Mouse (Mus musculus): ENCODE measurements around the gene Rnf113a2.

The Rnf113a2 gene

GRCm38 (mm10) chr12:84407874-84408818, 8.8 kb upstream of the Rnf113a2 start:
- DNase-seq (ENCODE audit: low spot score in 2 of 2) = peak in 1 of 2 experiments; percentile 6

DNA sequence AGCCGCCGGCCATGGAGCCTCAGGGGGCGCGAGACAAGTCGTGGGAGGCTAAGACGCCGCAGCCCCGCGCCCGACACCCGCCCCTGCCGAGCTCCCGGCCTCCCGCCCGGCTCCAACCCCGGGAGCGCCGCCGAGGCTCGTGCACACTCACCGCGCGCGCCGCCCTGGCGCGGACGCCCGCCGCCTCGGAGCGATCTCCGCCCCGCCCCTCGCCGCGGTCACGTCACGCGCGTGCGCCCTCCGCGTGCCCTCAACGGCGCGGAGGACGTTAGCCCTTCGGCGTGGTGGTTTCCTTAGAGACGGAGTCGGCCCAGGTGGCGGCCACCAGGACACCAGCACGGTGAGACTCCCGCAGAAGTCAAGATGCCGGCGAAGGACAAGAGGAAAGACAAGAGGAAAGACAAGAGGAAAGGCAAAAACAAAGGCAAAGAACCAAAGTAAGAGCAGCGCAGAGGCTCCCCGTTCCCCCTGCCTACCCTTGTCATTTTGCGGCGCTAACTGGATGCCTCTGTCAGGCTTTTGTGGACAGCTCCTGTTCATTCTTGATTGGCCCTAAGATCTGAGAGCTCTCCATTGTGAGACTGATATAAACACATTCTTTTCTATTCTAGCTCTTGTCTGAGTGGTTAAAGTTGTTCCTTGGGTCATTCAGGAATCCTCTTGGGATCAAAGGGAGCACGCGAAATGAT, 8.0 kb upstream of the Rnf113a2 start, which contains the start of the genes Entpd5 and Bbof1:
TSS of gene Entpd5 (minus strand) at position 211 of the 689 bp plus-strand sequence.
TSS of gene Bbof1 (plus strand) at position 253 of the 689 bp plus-strand sequence.
- peak; percentile 87 to 90 for DNase-seq (ENCODE audit: low spot score in 2 of 2)

DNA sequence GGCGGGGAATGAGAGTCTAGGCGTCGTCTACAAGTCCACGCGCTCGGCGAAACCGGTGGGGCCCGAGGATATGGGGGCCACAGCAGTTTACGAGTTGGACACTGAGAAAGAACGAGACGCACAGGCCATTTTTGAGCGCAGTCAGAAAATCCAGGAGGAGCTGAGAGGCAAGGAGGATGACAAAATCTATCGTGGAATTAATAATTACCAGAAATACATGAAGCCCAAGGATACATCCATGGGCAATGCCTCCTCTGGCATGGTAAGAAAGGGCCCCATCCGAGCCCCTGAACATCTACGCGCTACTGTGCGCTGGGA, 568 bp downstream of the Rnf113a2 start:
- no peak for DNase-seq (ENCODE audit: low spot score in 2 of 2)

- no peak for DNase-seq (ENCODE audit: low spot score in 2 of 2)
Measured at GRCm38 (mm10) chr12:84423990-84424389, 7.0 kb downstream of the Rnf113a2 start.

DNA sequence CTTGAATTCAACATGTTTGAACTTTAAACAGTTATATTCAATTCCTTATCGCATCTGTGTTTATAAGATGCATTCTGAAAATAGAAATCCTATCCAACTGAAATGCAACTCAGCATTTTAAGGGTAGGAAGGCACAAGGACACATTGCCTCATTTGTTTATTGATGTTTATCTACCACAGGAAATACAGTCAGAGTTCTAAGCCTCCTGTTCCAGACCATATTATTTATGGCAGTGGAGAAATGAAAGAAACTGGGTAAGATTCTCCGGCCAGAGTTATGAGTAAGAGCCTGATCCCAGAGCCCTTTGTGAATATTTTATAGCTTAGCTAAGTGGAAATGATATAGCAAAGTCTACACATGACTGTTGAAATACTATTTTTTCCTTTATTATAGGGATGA, 12.8 kb downstream of the Rnf113a2 start:
- no peak for DNase-seq (ENCODE audit: low spot score in 2 of 2)

DNA sequence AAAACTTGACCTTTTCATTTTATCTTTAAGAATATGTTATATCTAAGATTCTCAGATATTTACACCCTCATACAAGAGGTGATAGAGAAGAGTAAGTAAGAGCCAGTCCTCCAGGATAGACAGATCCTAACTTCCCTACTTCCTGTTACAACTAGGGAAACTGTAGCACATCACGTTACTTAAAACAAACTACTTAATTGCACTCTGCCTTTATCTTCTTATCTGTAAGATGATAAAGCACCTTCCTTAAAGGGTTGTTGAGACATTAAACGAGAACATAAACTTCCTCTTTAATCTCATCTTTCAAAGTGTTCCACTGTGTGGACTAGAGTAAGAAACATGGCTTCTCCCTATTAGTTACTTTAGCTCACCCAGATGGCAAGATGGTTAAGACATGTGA, 21.7 kb downstream of the Rnf113a2 start:
- no peak for DNase-seq (ENCODE audit: low spot score in 2 of 2)

DNA sequence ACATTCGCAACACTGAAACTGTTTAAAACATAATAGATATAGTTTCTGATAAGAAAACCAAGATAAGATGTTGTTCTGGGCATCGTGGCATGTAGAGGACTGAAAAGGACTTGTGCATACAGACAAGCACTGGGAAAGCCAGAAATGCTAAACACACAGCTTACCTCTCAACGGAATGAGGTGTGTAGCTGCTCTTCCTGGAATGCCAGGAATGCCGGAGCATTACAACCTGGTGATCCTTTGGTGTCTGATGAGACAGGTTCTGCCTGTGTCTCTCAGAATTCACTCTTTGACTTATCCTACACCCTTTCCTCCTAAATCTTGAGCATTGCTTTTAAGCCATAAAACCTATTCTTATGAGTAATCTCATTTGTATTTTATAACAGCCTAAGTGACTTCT, 25.5 kb downstream of the Rnf113a2 start:
- no peak for DNase-seq (ENCODE audit: low spot score in 2 of 2)

GRCm38 (mm10) chr12:84447386-84447785, 30.4 kb downstream of the Rnf113a2 start:
- DNase-seq (ENCODE audit: low spot score in 2 of 2) = no peak

- no peak for DNase-seq (ENCODE audit: low spot score in 2 of 2)
Measured at GRCm38 (mm10) chr12:84448181-84448580, 31.2 kb downstream of the Rnf113a2 start.

GRCm38 (mm10) chr12:84449887-84450286, 32.9 kb downstream of the Rnf113a2 start:
- peak in 1 of 2 experiments; percentile 3 for DNase-seq (ENCODE audit: low spot score in 2 of 2)

- DNase-seq (ENCODE audit: low spot score in 2 of 2) = no peak
Measured at GRCm38 (mm10) chr12:84450351-84450717, 33.3 kb downstream of the Rnf113a2 start.

- peak; percentile 100 for DNase-seq (ENCODE audit: low spot score in 2 of 2)
Measured at GRCm38 (mm10) chr12:84450718-84451646, 34.0 kb downstream of the Rnf113a2 start, which contains the start of the genes Aldh6a1 and Lin52. Gene Aldh6a1 (minus strand): TSS chr12:84451004. Gene Lin52 (plus strand): TSS chr12:84451422.

GRCm38 (mm10) chr12:84451801-84452200, 34.8 kb downstream of the Rnf113a2 start:
- no peak for DNase-seq (ENCODE audit: low spot score in 2 of 2)

DNA sequence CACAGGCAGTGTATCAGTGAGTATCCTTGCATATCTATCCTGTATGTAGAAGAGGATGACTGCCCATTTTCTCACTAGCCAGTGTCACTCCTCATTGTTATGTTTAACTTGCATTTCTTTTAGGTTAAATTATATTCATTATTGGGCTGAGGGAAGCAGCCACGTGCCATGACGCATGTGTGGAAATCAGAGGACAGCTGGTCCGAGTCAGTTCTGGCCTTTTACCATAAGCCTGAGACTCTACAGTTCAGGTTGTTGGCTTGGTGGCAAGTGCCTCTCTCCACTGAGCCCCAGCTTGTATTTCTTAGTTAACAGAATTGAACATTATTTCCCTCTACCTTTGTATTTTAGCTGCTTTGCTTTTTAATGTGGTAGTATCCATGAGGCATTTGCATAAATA, 39.9 kb downstream of the Rnf113a2 start:
- DNase-seq (ENCODE audit: low spot score in 2 of 2) = no peak

DNA sequence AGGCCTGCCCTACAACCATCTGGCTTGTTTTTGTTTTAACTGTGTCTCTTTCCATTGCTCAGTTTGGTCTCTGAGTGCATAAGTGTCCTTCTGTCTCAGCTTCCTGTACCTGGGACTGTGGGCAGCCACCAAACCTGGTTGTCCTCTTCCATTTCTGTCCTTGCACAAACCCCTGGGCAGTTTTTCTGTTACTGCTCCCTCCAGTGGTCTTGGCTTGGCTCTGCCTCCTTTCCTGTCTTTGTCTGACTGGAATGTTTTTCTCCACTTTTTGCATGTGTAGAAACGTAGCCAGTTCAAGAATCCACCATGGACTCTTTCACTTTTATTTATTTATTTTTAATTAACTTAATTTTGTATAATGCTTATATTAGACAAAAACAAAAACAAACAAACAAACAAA, 42.8 kb downstream of the Rnf113a2 start:
- no peak for DNase-seq (ENCODE audit: low spot score in 2 of 2)

DNA sequence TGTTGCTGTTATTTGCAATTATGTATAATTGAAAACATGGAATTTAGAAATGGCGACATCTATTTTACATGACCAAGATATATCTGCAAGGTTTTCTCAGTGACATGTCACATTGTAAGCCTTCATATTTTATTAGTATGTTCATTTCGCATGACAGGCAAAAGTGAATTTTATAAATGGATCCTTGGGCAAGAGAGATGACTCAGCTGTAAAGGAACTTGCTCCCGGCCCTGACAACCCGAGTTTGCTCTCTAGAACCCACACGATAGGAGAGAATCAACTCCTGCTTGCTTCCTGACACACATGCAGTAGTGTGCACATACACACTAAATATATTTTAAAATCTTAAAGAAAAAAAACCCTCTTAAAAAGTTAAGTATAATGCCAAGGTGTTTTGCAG, 44.4 kb downstream of the Rnf113a2 start:
- DNase-seq (ENCODE audit: low spot score in 2 of 2) = no peak

GRCm38 (mm10) chr12:84462856-84463255, 45.9 kb downstream of the Rnf113a2 start:
- DNase-seq (ENCODE audit: low spot score in 2 of 2) = no peak

Measured in heart, adult 9 months (tissue).